Mouse (Mus musculus) heart, embryonic 13.5 days (tissue): ENCODE results near the gene Il23a. TPM values are rescaled to one million over a fixed set of nuclear protein-coding genes. Genes with fewer than 3 reads are reported as not detected.
"Not testable (repeated sequence)": the region's sequence is repeated elsewhere in the genome, so short reads cannot be mapped to it uniquely, and the experiment has no call there.

Experiments
- ATAC-seq: fragments of 200-750 bp; cut with Nextera tagmentation; 2 replicates; pipeline ENCODE4 v1.8.0; 2017; ENCODE audit warnings: moderate TSS enrichment; ENCODE audit not compliant: insufficient number of reproducible peaks, low FRiP score, low TSS enrichment; ENCODE audit errors: extremely low read depth
- H3K27ac ChIP-seq: fragments of 300-500 bp; sonication (generic); replicated peaks from 2 replicates; pipeline ENCODE4 v1.5.1; 2015; ENCODE audit warnings: moderate library complexity, mild to moderate bottlenecking, inconsistent platforms
- H3K27me3 ChIP-seq: fragments of 300-500 bp; sonication (generic); replicated peaks from 2 replicates; pipeline ENCODE4 v1.6.1; 2015; ENCODE audit warnings: mild to moderate bottlenecking, inconsistent platforms
- H3K36me3 ChIP-seq: fragments of 300-500 bp; sonication (generic); 2 replicates; pipeline ENCODE4 v1.6.1; 2015; ENCODE audit warnings: mild to moderate bottlenecking, inconsistent platforms
- H3K4me1 ChIP-seq: fragments of 300-500 bp; sonication (generic); 2 replicates; pipeline ENCODE4 v1.6.1; 2015; ENCODE audit warnings: inconsistent platforms
- H3K4me2 ChIP-seq: fragments of 300-500 bp; sonication (generic); 2 replicates; pipeline ENCODE4 v1.6.1; 2015; ENCODE audit warnings: inconsistent platforms, mild to moderate bottlenecking, moderate library complexity
- H3K4me3 ChIP-seq: fragments of 300-500 bp; sonication (generic); 2 replicates; pipeline ENCODE4 v1.5.1; 2015; ENCODE audit warnings: moderate library complexity, mild to moderate bottlenecking, inconsistent platforms
- H3K9ac ChIP-seq: fragments of 300-500 bp; sonication (generic); 2 replicates; pipeline ENCODE4 v1.6.1; 2015; ENCODE audit warnings: inconsistent platforms, mild to moderate bottlenecking, moderate library complexity
- H3K9me3 ChIP-seq: fragments of 300-500 bp; sonication (generic); 2 replicates; pipeline ENCODE4 v1.6.1; 2016; ENCODE audit warnings: inconsistent platforms
- WGBS: fragments of 180-500 bp; shearing (Covaris S2); methylation state at CpG from one replicate; pipeline ENCODE4 v1.1.7; 2015; ENCODE audit warnings: mixed read lengths; 5-methylcytosine and 5-hydroxymethylcytosine counted together
- polyA plus RNA-seq: library from polyadenylated mRNA; unstranded; fragments of >200 nt; fragmentation: Nextera tagmentation; extraction: Ambion mirVana; gene quantifications from 2 replicates; pipeline ENCODE4 v1.2.1, GENCODE M21; 2015

The Il23a gene
- polyA plus RNA-seq, 1 experiment from 2014 or later, result 1.8 TPM

GRCm38 (mm10) chr10:128335582-128335981 is 37.0 kb upstream of the Il23a start:
- H3K9ac ChIP-seq, result no peak overlapping the region
- peaks cover 40% of the 10 kb centered on the region for H3K4me1 ChIP-seq
- no peaks in the 10 kb centered on the region for H3K27me3 ChIP-seq
- under 1% methylated on average over 4 of the region's 4 CpGs for WGBS
- no peaks in the 10 kb centered on the region for H3K9me3 ChIP-seq
- no peak overlapping the region for H3K4me3 ChIP-seq
- no peak overlapping the region for H3K4me2 ChIP-seq
- peak overlapping the region; percentile 98 for H3K27ac ChIP-seq
- no peak for ATAC-seq
- H3K36me3 ChIP-seq, result peaks cover 12% of the 10 kb centered on the region; the same call in 1 of the 2 replicates

GRCm38 (mm10) chr10:128332358-128333249 is 34.1 kb upstream of the Il23a start:
- H3K4me3 ChIP-seq, H3K27ac ChIP-seq, ATAC-seq, H3K4me2 ChIP-seq, H3K27me3 ChIP-seq, H3K9me3 ChIP-seq, H3K9ac ChIP-seq: not testable (repeated sequence)
- peaks cover 16% of the 10 kb centered on the region for H3K4me1 ChIP-seq
- 75% methylated on average over 6 of the region's 6 CpGs for WGBS
- peaks cover 18% of the 10 kb centered on the region for H3K36me3 ChIP-seq

DNA sequence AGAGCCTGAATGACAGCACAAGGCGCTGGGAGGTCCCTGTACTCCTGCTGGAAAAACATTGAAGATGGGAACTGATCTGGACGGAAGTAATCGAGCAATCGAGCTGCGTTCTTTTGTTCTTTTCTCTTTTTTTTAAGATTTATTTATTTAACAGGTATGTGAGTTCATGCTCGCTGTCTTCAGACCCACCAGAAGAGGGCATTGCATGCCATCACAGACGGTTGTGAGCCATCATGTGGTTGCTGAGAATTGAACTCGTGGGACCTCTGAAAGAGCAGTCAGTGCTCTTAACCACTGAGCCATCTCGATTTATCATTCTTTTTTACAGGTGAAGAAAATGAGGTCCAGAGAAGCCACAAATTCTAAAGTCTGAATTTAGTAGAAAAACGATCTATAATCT is 29.1 kb upstream of the Il23a start:
- Histone ChIP-seq H3K4me1 (peaks cover 15% of the 10 kb centered on the region), H3K36me3 (peaks cover 52% of the 10 kb centered on the region), H3K27ac (no peak overlapping the region), H3K9me3 (no peaks in the 10 kb centered on the region), H3K9ac (no peak overlapping the region), H3K4me2 (no peak overlapping the region), H3K4me3 (no peak overlapping the region), H3K27me3 (no peaks in the 10 kb centered on the region)
- 88% methylated on average over 10 of the region's 10 CpGs for WGBS
- ATAC-seq, result no peak

GRCm38 (mm10) chr10:128326825-128327224 is 28.3 kb upstream of the Il23a start:
- Histone ChIP-seq H3K27me3 (no peaks in the 10 kb centered on the region), H3K9me3 (no peaks in the 10 kb centered on the region), H3K9ac (no peak overlapping the region), H3K4me2 (no peak overlapping the region), H3K36me3 (peaks cover 52% of the 10 kb centered on the region), H3K27ac (no peak overlapping the region), H3K4me3 (no peak overlapping the region), H3K4me1 (peaks cover 15% of the 10 kb centered on the region)
- WGBS, result 93% methylated on average over 8 of the region's 8 CpGs
- no peak for ATAC-seq

DNA sequence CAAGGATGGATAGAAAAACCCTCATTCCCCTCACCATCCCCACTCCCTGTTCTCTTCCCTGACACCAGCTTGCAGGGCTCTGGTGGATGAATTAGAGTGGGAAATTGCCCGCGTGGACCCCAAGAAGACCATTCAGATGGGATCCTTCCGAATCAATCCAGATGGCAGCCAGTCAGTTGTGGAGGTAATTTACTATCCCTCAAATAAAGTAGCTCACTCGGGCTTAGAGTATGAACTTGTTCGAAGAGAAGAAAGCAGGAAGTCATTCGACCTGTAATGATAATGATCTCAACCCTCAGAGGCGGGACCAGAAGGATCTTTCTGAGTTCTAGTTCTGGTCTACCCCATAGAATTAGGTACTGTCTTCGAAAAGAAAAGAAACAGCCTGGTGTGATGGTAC is 25.0 kb upstream of the Il23a start:
- peak overlapping the region; percentile 86 for H3K27ac ChIP-seq
- peak overlapping the region; percentile 72 for H3K4me3 ChIP-seq
- H3K4me1 ChIP-seq, result peaks cover 30% of the 10 kb centered on the region
- H3K9me3 ChIP-seq, result no peaks in the 10 kb centered on the region
- peaks cover 69% of the 10 kb centered on the region for H3K36me3 ChIP-seq
- no peak for ATAC-seq
- peak overlapping the region; percentile 96 for H3K9ac ChIP-seq
- H3K27me3 ChIP-seq, result no peaks in the 10 kb centered on the region
- H3K4me2 ChIP-seq, result peak overlapping the region; percentile 91
- 72% methylated on average over 8 of the region's 8 CpGs for WGBS

DNA sequence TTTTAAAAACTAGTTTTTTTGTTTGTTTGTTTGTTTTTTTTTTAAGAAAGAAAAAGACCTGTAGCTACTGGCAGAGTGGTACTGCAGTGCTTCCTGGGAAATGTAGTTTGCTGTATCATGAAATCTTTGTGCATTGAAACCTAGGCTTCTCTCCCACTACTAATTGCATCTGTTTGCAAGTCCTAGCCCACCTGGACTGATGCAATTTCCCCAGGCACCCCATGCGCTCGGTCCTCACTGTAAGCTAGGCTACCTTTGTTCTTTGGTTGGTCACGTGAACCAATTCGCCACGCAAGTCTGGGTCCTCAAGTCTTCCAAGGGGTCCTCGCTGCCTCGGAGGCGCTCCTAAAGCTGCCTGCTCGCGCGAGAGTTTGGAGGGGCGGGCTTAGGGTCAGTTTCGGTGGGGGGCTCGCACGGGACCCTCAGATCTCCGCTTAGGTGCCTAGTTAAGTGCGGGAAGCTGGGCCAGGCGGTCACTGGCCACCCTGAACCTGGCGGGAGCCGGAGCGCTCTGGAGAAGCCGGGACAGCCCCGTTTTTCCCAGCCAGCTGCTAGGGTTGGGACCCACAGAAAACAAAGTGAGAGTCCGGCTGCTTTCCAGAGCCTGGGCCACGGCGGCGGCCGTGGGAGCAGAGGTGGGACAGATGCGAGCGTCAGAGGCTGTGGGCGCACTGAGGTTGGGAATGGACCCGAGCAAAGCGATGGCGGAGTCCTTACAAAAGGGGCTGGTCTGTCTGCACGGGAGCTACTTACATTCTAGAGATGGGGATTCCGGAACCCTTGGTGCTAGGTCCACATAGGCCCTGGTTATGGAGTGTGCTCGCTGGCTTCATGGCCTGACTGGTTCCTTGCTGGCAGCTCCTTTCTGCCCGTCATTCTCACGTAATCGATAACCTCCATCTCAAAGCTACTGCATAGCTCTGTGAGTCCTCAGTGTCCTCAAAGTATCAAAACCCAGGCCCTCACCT is 23.9 kb upstream of the Il23a start, which contains the start of gene Cnpy2:
Gene Cnpy2 (plus strand): TSS at position 319 of the 968 bp plus-strand sequence.
- peak within 1 kb of the TSS; percentile 72 for H3K4me3 ChIP-seq
- peak within 1 kb of the TSS; percentile 91 for H3K4me2 ChIP-seq

DNA sequence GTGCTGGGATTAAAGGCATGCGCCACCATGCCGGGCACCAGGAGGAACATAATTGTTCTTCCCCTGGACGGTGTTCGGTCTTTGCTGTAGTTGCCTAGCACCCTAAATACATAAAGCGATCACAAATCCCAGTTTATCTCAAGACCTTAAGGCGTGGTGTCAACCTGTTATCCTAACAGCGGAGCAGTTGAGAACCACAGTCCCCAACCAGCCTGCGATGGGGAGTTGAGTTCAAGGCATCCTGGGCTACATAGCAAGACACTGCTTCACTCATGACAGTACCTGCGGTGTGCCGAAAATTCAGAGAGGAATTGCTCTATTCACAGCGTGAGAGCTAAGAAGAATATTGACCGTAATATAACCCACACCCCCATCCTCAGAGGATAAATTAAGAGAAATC is 23.1 kb upstream of the Il23a start:
- peak overlapping the region; percentile 33 for H3K27ac ChIP-seq
- ATAC-seq, result no peak
- peaks cover 69% of the 10 kb centered on the region for H3K36me3 ChIP-seq
- H3K9ac ChIP-seq, result peak overlapping the region; percentile 96
- peak overlapping the region; percentile 91 for H3K4me2 ChIP-seq
- no peaks in the 10 kb centered on the region for H3K27me3 ChIP-seq
- no peaks in the 10 kb centered on the region for H3K9me3 ChIP-seq
- peak overlapping the region; percentile 72 for H3K4me3 ChIP-seq
- peaks cover 30% of the 10 kb centered on the region for H3K4me1 ChIP-seq
- WGBS, result 49% methylated on average over 12 of the region's 12 CpGs

More for the DNA sequence above, 23.9 kb upstream of the Il23a start, which contains the start of gene Cnpy2:
- Histone ChIP-seq H3K27ac (peak within 1 kb of the TSS; percentile 86), H3K9me3 (no peaks in the 10 kb centered on the region), H3K27me3 (no peaks in the 10 kb centered on the region), H3K36me3 (peaks cover 69% of the 10 kb centered on the region), H3K4me1 (peaks cover 30% of the 10 kb centered on the region), H3K9ac (peak within 1 kb of the TSS; percentile 96)
- peak; percentile 78 for ATAC-seq
- WGBS, result under 1% methylated on average over 40 of the region's 40 CpGs

DNA sequence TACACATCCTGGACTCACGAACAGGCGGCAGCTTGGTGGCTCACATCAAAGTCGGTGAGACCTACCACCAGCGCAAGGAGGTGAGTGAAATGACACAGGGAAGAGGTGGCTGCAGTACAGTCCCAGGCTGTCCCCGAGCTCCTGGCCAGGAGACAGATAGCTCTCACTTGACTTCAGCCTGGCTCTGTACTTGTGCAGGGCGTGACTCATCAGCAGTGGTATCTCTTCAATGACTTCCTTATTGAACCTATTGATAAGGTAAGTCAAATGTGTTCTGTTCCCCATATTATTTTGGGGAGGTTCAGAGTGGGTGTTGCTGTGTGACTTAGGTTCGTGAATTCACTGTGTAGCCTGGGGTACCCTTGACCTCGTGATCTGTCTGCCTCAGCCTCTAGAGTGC is 17.0 kb upstream of the Il23a start:
- no peak overlapping the region for H3K27ac ChIP-seq
- no peak overlapping the region for H3K9ac ChIP-seq
- ATAC-seq, result no peak
- H3K9me3 ChIP-seq, result no peaks in the 10 kb centered on the region
- no peak overlapping the region for H3K4me2 ChIP-seq
- WGBS, result 86% methylated on average over 8 of the region's 8 CpGs
- peaks cover 94% of the 10 kb centered on the region for H3K36me3 ChIP-seq
- H3K27me3 ChIP-seq, result no peaks in the 10 kb centered on the region
- no peak overlapping the region for H3K4me3 ChIP-seq
- H3K4me1 ChIP-seq, result peaks cover 15% of the 10 kb centered on the region

DNA sequence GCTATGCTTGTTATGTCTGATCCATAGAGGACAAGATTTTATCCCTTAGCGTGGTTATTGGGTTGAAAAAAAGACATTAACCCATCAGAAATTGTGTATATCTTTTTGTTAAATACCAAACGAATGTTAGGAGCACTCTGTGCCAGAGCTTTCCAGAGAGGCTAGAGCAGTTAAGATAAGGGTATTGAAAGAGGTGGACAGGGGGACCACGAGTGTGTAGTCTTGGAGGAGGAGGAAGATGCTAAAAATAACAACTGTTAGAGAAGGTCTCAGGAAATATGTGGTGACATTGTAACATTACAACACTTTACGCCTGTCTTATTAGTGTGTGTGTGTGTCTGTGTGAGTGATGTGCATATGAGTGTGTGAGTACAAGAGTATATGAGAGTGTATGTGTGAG is 12.3 kb upstream of the Il23a start:
- H3K9ac ChIP-seq, result peak overlapping the region; percentile 41
- peak overlapping the region; percentile 87 for H3K27ac ChIP-seq
- H3K4me3 ChIP-seq, result peak overlapping the region; percentile 27
- ATAC-seq, result no peak; the same call in 1 of the 2 replicates
- H3K27me3 ChIP-seq, result no peaks in the 10 kb centered on the region
- peak overlapping the region; percentile 62 for H3K4me2 ChIP-seq
- H3K36me3 ChIP-seq, result peaks cover 85% of the 10 kb centered on the region
- H3K4me1 ChIP-seq, result peaks cover 21% of the 10 kb centered on the region
- 29% methylated on average over 4 of the region's 4 CpGs for WGBS
- no peaks in the 10 kb centered on the region for H3K9me3 ChIP-seq

DNA sequence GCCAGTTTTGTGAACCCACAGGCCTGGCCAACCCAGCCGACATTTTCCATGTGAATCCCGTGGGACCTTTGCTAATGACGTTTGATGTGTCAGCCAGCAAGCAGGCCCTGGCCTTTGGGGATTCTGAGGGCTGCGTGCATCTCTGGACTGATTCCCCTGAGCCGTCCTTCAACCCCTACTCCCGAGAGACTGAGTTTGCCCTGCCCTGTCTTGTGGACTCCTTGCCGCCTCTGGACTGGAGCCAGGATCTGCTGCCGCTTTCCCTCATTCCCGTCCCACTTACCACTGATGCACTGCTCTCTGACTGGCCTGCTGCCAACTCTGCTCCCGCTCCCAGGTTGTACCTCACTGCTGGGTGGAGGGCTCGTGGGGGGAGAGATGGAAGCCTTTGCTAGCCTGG is 11.6 kb upstream of the Il23a start:
- Histone ChIP-seq H3K4me2 (peak overlapping the region; percentile 62), H3K9me3 (no peaks in the 10 kb centered on the region), H3K9ac (peak overlapping the region; percentile 41), H3K4me1 (peaks cover 21% of the 10 kb centered on the region), H3K27me3 (no peaks in the 10 kb centered on the region), H3K36me3 (peaks cover 84% of the 10 kb centered on the region), H3K27ac (peak overlapping the region; percentile 87), H3K4me3 (peak overlapping the region; percentile 27)
- 21% methylated on average over 11 of the region's 11 CpGs for WGBS
- peak; percentile 55; the same call in 1 of the 2 replicates for ATAC-seq

- H3K27ac ChIP-seq, result peak overlapping the region; percentile 87
- peaks cover 84% of the 10 kb centered on the region for H3K36me3 ChIP-seq
- no peaks in the 10 kb centered on the region for H3K9me3 ChIP-seq
- H3K4me2 ChIP-seq, result peak overlapping the region; percentile 62
- H3K27me3 ChIP-seq, result no peaks in the 10 kb centered on the region
- no peak overlapping the region for H3K4me3 ChIP-seq
- ATAC-seq, result no peak
- 83% methylated on average over 7 of the region's 7 CpGs for WGBS
- H3K4me1 ChIP-seq, result peaks cover 23% of the 10 kb centered on the region
- H3K9ac ChIP-seq, result peak overlapping the region; percentile 41
Observed at GRCm38 (mm10) chr10:128309654-128310053, 11.1 kb upstream of the Il23a start.
